Mouse (Mus musculus) CH12.LX (cell line): ENCODE measurements around the gene Lgals2.

Experiments
- ELF1 ChIP-seq: IDR thresholded peaks from 2 replicates; pipeline ENCODE4 v1.6.1; 2014; ENCODE audit warnings: low read depth, mild to moderate bottlenecking, inconsistent platforms, low read length, improper control_type of control experiment
- EP300 ChIP-seq: IDR thresholded peaks from 2 replicates; pipeline ENCODE4 v1.6.1; 2011; ENCODE audit warnings: low read length, improper control_type of control experiment
- KAT2A ChIP-seq: IDR thresholded peaks from 2 replicates; pipeline ENCODE4 v1.6.1; 2012; ENCODE audit warnings: low read length, improper control_type of control experiment, inconsistent platforms; ENCODE audit not compliant: insufficient replicate concordance
- ZC3H11A ChIP-seq: IDR thresholded peaks from 2 replicates; pipeline ENCODE4 v1.6.1; 2012; ENCODE audit warnings: low read depth, mild to moderate bottlenecking, inconsistent platforms, low read length, improper control_type of control experiment
- ZNF384 ChIP-seq: IDR thresholded peaks from 2 replicates; pipeline ENCODE4 v1.6.1; 2012; ENCODE audit warnings: low read depth, low read length, improper control_type of control experiment, inconsistent platforms

DNA sequence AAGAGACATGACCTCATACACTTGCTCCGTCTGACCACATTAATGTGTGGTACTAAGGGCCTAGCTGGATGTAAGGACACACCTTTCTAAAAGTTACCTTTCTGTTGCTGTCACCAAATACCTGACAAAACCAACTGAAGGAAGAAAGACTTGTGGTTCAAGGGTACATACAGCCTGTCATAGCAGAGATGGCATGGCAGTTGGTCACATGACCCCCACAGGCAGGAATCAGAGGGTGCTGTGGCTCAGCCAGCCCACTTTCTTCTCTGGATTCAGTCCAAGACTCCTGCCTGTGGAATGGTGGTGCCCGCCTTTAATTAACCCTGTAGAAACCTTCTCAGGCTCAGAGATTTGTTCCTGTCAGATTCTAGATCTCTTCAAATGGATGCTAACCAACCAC lies 7.8 kb upstream of the Lgals2 start:
- TF ChIP-seq ZC3H11A (no peak), ZNF384 (no peak), ELF1 (no peak), KAT2A (no peak), EP300 (no peak)
